Mouse (Mus musculus): ENCODE data around the gene Insr.
"Not testable (repeated sequence)": the region's sequence is repeated elsewhere in the genome, so short reads cannot be mapped to it uniquely, and the experiment has no call there.

Gene Insr

DNA sequence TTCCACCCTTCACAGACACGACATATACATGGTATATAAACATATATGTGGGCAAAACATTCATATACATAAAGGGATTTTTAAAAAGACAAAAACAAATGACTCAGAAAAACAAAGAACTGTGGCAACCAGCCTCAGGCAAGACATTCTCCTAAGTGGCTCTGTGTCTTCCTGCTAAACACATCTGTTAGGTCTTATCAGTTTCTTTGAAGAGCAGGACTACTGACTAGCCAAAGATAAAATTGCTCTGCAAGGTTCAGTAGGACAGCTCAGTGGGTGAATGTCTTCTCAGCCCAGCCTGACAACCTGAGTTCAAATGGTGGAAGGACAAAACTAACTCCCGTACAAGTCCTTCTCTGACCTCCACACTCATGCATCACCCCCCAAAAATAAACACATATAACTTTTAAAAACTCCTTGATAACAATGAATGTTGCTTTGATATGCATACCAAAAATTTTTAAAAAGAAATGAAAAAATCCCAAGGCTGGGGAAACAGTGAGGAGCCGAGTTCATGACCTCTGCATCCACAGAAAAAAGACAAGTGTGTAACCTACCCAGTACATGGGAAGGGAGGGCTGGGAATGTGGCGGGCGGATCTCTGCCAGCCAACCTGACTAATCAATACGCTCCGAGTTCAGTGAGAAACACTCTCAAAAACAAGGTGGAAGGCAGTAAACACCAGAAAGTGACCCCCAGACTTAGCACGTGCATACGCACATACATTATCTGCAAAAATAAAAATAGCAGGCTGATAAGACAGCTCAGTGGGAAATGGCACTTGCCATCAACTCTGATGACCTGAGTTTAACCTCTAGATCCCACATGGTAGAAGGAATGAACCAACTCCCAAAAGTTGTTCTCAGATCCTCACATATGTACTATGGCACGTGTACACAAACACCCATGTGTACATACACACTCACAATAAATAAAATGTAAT is 49.0 kb downstream of the Insr start:
- no peak for DNase-seq

DNA sequence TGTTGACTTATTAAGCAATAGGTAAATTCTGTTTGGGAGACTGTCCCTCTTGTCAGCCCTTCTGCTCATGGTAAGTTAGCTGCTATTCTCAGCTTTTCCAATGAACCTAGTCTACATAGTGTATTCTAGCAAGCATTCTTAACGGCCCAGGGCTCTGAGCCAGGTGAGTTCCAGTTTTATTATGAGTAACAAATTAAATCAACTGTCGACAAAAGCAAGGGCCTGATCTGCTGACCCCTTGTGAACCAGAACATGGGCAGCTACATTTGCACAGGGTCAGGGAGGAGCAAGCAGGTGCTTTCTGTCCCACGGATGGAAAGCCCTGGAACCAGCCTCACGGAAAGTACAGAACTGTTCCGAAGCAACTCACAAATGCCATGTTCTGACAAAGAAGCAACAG is 52.0 kb downstream of the Insr start:
- peak; percentile 31 to 46 for DNase-seq

DNA sequence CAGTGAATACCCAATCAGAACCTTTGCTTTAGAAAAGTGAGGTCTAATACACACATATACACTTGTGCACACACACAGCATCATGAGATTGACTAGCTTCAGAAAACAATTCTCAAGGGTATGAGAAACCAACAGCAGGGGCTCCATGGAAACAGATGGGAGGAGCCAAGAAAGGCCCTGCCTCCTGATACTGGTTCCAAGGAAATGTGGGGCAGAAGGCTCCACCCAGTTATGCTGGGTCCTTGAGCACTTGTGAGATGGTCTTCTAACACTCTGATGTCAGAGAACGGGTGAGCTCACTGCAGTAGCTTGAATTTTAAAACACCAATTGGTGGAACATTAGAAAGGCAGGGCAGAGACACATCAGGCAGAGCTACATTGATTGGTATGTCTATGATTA is 53.7 kb downstream of the Insr start:
- peak; percentile 23 to 50 for DNase-seq

DNA sequence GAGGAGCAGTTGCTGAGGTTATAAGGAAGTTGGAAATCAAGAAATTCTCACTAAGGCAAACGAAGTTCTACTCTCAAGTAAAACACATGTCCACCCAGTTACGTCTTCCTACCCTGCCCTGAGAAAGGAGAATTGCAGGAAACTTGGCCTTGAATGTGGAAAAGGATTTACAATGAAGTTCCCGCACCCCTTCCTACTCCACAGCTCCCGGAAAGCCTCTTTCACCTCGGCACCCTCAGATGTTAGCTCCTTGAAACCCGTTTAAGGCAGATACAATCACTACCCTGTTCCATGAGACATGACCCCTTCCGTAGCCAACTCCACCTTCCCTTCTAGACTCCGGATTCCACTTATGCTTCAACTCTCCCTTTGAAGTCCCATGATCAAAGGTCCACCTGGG is 54.2 kb downstream of the Insr start:
- DNase-seq, result no peak

DNA sequence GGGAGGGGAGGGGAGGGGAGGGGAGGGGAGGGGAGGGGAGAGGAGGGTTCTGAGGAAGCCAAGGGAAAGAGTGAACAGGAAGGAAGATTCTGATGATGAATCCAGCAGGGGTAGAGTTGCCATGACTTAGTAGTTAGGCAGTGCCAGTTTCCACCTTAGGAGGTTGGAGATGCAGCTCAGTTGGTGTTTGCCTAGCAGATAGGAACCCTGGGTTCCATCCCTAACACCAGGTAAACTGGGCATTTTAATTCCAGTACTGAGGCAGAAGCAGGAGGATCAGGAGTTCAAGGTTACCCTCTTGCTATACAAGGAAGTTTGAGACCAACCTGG is 56.8 kb downstream of the Insr start:
- DNase-seq, result no peak

DNA sequence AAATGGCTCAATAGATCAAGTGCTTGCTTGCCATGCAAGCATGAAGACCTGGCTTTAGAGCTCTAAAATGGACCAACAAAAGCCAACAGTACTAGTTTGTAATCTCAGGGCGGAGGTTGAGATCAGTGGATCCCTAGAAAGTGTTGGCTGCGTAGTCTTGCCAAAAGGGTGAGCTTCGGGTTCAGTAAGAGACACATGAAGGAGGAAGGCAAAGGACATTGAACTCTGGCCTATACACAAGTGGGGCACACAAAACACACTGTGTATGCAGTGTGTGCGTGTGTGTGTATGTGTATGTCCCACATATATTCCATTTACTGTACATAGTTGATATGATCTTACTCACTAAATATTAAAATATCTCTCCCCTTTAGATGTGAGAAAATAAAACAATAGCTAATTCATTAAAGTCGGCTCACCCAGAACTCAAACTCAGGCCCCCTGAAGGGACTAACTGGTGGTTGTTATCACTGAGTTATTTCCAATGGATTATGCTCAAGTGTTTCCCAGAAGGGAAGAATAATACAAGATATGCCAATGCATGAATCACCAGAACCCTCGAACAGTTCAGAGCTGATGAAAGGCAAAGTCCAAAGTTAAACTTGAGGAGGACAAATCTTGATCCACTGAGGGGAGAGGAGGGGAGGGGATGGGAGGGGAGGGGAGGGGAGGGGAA is 57.3 kb downstream of the Insr start:
- DNase-seq, result no peak

DNA sequence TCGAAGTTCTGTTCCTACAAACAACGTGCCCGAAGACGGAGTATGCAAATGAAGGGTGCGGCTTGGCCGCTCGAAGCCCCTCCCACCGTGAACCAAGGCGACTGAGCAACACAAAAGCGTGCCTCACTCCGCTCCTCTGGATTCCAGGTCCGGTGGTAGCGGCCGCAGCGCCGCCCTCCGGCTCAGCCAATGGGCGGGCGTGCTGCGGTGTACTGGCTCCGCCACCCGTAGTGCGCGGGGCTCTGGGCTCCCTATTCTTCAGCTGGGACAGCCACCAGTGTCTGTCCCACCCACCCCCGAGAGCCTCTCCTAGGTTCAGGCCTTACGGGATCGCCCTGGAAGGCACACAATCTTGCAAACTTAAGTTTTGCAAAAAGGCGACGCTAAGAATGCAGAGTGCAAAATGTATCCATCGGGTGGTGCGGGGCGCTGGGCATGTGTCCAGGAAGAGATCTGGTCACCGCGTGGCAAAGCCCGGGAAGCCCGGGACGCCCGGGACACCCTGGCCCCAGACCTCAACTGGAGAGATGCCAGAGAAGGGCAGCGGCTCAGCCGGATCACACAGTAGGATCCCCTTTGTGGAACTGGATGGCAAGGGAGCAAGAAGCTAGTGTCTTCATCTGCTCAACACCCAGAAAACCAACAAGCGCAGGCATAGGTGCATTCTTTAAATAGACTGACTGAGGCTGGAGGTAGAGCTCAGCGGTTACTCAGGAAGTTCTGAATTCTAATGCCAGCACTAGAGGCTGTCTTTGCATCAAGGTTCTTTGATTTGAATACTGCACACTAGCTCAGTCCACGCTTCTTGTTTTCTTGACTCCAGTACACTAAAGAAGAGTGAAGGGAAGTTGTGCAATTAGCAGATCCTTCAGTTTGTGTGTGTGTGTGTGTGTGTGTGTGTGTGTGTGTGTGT is 58.1 kb downstream of the Insr start:
- peak; percentile 92 to 96 for DNase-seq

DNA sequence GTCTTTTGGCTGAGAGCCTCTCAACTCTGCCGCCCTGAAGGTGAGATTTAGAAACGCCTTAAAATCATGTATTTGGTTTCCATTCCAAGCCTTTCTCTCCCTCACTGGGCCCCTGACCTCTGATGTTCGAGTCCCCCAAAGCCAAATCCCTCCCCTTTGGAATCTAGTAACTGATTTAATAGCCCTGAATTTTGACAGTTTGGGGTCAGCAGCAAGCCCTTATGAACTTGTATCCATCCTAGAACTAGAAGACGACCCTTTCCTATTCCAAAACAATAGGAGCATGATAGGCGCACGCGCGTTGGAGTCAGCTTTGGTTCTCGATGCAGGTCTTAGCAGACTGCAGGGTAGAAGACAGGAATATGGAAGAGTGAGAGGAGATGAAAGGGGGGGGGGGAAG is 58.9 kb downstream of the Insr start:
- peak; percentile 52 to 66 for DNase-seq

DNA sequence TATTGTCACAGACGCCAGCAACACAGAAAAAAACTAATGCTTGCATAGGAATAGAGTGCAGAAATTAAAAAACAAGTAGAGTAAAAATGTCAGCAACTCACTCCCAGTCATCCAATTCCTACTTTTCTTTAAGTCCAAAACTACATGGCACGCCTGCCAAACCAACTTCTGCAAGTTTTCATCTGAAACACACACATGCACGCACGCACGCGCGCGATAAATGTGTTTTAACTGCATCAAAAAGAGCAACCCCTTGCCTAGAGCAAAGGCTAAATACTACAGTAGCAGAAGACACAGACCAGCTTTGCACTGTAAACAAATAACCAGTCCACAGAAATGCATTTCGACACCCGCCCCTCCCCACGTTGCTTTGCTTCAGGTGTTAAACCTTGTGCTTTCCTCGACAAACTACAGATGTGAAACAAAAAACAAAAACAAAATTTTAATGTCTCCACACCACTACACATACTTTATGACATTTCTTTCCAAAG is 59.5 kb downstream of the Insr start:
- DNase-seq, result peak; percentile 28 to 45

DNA sequence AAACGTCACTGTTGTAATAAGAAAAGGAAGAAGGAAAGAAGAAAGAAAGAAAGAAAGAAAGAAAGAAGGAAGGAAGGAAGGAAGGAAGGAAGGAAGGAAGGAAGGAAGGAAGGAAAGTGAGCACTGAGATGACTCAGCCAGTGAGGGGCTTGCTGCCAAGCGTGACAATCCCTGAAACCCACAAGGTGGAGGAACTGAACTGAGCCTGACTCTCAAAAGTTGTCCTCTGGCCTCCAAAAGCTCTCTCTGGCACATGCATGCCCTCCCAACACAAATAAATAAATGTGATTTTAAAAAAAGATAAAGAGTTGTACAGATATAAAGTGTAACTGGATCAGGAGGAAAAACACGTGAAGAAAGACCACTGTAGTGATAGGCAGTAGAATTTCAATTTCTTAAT is 60.2 kb downstream of the Insr start:
- no peak for DNase-seq

DNA sequence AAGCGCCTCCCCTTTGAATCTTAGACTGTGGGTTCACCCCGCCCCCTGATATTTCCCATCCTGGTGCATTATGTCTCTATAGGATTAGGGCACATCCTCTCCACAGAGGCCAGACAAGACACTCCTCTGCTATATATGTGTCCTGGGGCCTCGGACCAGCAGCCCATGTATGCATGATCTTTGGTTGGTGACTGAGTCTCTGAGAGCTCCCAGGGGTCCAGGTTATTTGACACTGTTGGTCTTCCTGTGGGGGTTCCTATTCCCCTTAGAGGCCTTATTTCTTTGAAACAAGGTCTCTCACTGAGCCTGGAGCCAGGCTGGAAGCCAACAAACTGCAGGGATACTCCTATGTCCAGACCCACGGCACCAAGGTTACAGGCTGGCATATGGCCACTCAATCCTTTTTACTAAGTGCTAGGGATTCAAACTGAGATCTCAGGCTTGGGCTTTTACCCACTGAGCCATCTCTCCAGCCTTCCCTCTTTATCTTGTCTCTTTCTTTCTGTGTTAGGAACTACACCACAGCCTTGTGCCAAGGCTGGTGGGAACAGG is 62.8 kb downstream of the Insr start:
- DNase-seq, result no peak

DNA sequence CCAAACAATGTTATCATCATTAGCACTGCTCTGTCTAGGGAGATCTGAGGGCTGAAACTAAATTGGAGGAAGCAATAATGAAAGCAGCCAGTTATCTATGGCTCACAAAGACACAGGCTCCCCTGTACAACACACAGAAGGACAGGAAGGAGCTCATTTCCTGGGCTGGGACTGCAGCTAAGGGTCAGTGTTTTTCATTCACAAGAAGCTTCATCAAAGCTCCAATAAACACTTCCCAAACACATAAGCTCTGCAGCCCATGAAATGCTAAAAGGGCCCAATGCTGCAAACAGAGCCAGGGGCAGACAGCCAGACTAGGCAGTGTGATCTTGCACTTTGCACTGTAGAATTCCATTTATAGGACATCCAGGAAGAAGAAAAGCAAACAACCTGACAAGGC is 63.9 kb downstream of the Insr start:
- peak; percentile 43 to 62 for DNase-seq

DNA sequence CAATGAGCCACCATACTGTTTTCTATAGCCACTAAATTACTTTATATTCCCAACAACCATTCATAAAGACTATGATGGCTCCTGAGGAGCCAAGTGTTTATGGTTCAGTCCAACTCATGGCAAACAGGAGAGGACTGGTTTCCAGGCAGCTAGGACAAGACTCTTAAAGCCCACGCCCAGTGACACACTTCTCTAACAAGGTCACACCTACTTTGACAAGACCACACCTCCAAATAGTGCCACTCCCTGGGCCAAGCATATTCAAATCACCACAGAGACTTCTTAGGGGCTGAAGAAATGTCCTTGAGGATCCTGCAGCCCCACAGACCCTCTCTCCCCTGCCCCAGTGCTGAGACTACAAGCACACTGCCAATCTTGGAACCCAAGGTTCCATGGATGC is 64.8 kb downstream of the Insr start:
- no peak for DNase-seq

DNA sequence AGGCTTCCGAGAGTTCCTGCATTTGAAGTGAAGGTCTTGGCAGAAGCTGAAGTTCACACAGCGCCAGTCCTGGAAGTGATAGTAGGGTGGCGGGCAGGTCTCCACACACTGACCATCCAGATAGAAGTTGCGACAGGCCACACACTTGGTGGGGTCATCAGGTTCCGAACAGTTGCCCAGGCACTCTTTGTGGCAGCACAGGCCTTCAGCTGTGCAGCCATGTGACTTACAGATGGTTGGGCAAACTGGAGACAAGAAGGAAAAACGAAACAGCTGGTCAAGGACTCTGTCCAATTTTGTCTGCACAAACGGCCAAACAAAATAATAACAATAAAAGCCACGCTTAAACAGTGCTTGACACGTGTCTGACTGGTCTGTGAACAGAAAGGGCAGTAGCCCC is 68.0 kb downstream of the Insr start:
- DNase-seq, result peak in 1 of 2 experiments; percentile 26

DNA sequence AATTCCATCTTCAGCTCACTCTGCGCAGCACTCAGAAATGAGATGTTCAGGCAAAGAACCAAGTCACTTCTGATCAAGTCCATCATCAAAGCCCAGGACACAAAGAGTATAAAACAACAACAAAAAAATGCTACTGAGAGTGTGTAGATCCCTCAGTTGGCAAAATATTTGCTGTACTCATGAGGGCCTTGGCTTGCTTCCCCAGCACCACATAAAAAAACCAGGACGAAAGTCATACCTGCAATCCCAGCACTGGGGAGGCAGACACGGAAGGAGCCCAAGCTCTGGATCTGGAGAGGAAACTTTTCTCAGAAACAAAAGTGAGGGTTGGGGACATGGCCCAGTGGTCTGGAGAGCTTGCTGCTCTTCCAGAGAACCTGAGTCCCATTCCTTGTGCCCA is 69.5 kb downstream of the Insr start:
- DNase-seq, result no peak

DNA sequence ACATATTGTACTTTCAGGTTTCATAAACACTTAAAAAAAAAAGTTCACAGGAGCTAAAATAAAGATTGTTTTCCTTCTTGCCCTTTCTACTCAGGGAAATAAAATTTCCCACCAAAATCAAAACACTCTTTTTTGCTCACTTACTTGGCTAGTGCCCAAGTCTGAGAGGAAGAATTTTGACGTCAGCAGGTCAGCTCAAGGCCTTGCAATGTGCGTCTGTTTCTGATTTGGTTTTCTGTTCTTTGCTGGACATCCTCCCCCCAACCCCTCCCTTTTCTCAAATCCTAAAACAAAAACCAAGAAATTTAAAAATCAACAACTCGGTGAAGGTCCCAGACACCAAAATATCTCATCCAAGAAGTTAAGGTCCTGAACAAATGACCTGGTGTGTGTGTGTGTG is 70.1 kb downstream of the Insr start:
- DNase-seq, result peak; percentile 34 to 48

DNA sequence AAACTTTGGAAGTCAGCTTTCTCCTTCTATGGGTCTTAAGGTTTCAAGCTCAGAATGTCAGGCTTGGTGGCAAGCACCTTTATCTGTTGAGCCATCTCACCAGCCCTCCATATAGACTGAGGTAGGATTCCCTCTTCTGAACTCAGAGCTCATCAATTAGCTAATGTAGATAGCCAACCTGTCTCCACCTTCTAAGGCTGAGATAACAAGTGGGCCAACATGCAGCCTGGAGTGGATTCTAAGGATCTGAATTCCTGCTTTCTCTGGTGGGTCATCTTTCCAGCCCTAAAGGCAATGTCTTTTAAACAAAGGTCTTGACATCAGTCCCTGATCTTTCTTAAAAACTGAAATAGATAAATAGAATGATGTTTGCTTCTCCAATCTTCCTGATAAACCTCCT is 70.7 kb downstream of the Insr start:
- no peak for DNase-seq

DNA sequence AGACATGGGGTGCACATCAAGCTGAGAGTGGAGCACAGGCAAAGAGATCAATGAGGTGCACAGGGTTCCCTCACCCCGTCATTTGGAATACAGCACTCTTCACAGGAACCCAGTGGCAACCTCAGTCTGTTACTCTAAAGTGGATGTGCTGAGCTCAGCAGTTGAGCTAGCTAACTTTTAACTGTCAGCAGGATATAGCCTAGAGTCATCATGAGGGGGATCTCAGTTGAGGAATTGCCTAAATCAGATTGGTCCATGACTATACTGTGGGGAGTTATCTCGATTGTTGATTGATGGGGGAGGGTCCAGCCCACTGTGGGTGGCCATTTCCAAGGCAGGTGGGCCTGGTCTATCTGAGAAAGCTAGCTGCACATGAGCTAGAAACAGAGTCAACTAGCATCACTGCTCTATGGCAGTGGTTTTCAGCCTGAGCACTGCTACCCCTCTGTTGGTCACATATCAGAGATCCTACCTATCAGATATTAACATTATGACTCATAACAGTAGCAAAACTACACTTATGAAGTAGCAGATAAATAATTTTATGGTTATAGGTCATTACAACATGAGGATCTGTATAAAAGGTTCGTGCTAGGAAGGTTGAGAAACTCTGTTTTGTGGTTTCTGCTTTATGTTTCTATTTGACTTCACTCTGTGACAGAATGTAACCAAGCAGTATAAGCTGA is 74.5 kb downstream of the Insr start:
- DNase-seq, result no peak

DNA sequence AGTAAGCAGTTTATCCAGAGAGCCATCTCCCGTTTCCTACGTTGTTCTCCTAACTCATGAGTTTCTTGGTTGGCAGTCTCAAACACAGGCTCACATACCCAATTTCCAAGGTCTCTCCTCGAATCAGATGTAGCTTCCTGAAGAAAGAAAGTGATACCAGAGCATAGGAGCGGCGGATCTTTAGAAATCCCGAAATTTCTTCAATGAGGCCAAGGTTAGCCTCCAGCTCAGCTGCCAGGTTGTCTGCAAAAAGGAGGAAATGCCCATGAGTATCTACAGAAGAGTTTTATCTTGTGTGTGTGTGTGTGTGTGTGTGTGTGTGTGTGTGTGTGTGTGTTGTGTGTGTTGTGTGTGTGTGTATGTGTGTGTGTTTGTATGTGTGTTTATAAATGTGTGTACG is 76.6 kb downstream of the Insr start:
- no peak for DNase-seq

DNA sequence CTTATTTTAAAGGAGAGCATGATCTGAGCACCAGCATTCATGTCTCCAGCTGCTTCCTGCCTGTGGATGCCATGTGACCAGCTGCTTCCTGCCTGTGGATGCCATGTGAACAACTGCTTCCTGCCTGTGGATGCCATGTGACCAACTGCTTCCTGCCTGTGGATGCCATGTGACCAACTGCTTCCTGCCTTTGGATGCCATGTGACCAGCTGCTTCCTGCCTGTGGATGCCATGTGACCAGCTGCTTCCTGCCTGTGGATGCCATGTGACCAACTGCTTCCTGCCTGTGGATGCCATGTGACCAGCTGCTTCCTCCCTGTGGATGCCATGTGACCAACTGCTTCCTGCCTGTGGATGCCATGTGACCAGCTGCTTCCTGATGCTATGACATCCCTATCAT is 85.1 kb downstream of the Insr start:
- not testable (repeated sequence) for DNase-seq

DNA sequence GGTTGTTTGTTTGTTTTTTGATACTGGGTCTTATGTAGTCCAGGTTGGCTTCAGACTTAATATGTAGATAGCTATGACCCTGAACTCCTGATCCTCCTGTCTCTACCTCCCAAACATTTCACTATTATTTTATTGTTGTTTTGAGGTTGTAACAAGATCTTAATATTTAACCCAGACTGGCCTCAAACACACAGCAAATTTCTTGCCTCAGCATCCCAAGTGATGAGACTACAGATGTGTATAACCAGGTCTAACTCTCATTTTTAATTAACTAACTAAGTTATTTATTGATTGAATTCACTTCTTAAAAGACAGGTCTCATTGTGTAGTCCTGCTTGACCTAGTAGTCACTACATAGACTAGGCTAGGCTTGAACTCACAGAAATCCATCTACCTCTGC is 88.4 kb downstream of the Insr start:
- no peak for DNase-seq

DNA sequence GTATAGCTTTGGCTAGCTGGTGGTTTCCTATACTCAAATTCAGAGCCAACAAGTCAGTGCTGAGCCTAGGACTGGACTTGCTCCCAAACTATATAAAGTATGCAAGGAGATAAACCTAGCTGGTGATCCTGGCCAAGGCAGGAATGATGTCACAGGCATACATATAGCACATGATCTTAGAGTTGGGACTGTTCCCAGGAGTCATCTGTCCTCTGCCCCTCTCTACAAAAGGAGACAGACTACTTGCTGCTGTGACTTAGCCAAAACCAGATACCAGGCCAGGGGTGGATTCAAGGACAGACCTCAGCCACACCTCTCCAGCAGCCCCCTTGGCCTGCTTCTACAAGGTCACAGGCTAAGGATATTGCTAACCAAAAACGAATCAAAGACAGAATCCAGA is 92.0 kb downstream of the Insr start:
- DNase-seq, result no peak

Data from kidney, postnatal 4 days (tissue).